Mouse (Mus musculus): ENCODE data around the gene Dcaf1. TPM values are rescaled to one million over a fixed set of nuclear protein-coding genes. Genes with fewer than 3 reads are reported as not detected.

Dcaf1 gene
- polyA plus RNA-seq, 1 experiment, result 17.1 TPM

DNA sequence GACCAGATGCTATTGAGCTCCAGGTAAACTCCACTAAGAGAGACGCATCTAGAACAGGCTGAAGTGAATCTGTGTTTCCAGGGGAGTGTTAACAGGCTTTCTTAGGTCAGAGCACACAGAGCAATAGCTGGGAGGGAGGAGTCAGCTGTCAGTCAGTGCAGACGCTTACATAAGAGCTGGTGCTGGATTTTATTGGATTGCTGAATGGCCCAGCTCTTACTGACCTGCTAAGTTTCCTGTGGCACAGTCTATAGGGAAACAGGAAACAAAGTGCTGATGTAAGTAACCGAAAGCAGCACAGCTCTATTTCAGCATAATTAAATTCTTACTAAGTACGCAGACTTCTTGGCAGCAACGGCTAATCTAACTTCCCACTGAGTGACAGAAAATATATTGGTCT, 87.0 kb downstream of the Dcaf1 start:
- TF ChIP-seq MYOG (IDR thresholded peaks at IDR 0.05; ENCODE audit: control insufficient read depth, extremely low read depth, insufficient read length) (no peak), USF1 (IDR thresholded peaks at IDR 0.05; ENCODE audit: low read depth) (no peak), FOSL1 (IDR thresholded peaks at IDR 0.05; ENCODE audit: insufficient read depth, low read length, poor library complexity, severe bottlenecking) (no peak), CTCF (IDR thresholded peaks at IDR 0.05; ENCODE audit: control insufficient read depth, insufficient read depth, insufficient read length) (no peak), CEBPB (IDR thresholded peaks at IDR 0.05; ENCODE audit: low read depth) (no peak), MYOD1 (IDR thresholded peaks at IDR 0.05; ENCODE audit: control insufficient read depth, insufficient read length, low read depth) (no peak)
- no peaks in the 10 kb centered on the region for H3K36me3 ChIP-seq (ENCODE audit: control insufficient read depth, insufficient read depth)
- H3K4me3 ChIP-seq (ENCODE audit: insufficient read depth, poor library complexity, severe bottlenecking), result no peak overlapping the region
- H3ac ChIP-seq (ENCODE audit: control insufficient read depth, insufficient read length, low read depth), result no peak overlapping the region
- H3K79me2 ChIP-seq (ENCODE audit: control insufficient read depth, insufficient read depth), result no peaks in the 10 kb centered on the region
- H3K79me3 ChIP-seq (ENCODE audit: low read depth), result no peaks in the 10 kb centered on the region
- H3K27me3 ChIP-seq (ENCODE audit: control insufficient read depth, insufficient read depth, insufficient read length), result peaks cover 7% of the 10 kb centered on the region

DNA sequence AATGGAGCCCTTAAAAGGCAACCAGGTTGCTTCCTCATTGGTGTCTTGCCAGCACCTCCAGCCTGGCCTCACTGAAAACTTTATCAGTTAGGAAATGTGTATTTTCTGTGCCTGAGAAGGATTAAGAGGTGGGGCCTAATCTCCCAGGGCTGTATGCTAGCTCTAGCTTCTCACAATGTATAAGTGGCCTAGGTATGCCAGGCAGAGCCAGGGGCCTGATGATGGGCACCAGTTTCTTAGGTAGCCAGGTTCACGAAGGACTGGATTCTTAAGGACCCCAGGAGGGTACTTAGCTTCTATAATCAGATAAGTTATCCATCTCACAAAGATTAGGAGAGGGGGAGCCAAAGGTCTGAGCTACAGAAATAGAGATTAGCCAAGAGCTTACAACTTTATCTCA, 90.0 kb downstream of the Dcaf1 start:
- TF ChIP-seq CTCF (IDR thresholded peaks at IDR 0.05; ENCODE audit: control insufficient read depth, insufficient read depth, insufficient read length) (no peak), FOSL1 (IDR thresholded peaks at IDR 0.05; ENCODE audit: insufficient read depth, low read length, poor library complexity, severe bottlenecking) (no peak), CEBPB (IDR thresholded peaks at IDR 0.05; ENCODE audit: low read depth) (no peak), MAX (IDR thresholded peaks at IDR 0.05) (no peak), MYOG (IDR thresholded peaks at IDR 0.05; ENCODE audit: control insufficient read depth, extremely low read depth, insufficient read length) (no peak)
- Histone ChIP-seq H3K36me3 (ENCODE audit: control insufficient read depth, insufficient read depth) (no peaks in the 10 kb centered on the region), H3K79me2 (ENCODE audit: control insufficient read depth, insufficient read depth) (no peaks in the 10 kb centered on the region), H3K4me3 (ENCODE audit: insufficient read depth, poor library complexity, severe bottlenecking) (no peak overlapping the region), H3K27me3 (ENCODE audit: control insufficient read depth, insufficient read depth, insufficient read length) (peaks cover 14% of the 10 kb centered on the region), H3ac (ENCODE audit: control insufficient read depth, insufficient read length, low read depth) (no peak overlapping the region), H3K79me3 (ENCODE audit: low read depth) (no peaks in the 10 kb centered on the region)

DNA sequence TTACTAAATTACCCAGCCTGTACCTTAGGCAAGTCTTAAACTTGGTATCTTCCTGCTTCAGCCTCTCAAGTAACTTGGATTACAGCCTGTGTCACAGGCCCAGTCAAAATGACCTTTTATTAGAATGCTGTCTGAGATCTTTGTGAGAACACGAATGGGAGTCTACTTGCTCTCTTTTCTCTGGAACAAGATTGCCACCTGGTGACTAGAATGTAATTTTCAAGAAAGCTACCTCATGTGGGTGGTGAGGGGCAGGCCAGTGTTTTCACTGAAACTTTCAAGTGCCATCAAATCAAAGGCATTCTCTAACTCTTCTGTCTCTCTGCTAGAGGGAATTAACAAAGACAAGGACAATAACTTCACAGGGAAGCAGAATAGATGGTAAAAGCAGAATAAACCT, 92.1 kb downstream of the Dcaf1 start:
- Histone ChIP-seq H3K79me2 (ENCODE audit: control insufficient read depth, insufficient read depth) (no peaks in the 10 kb centered on the region), H3K4me3 (ENCODE audit: insufficient read depth, poor library complexity, severe bottlenecking) (no peak overlapping the region), H3K36me3 (ENCODE audit: control insufficient read depth, insufficient read depth) (no peaks in the 10 kb centered on the region), H3K27me3 (ENCODE audit: control insufficient read depth, insufficient read depth, insufficient read length) (peaks cover 14% of the 10 kb centered on the region), H3K79me3 (ENCODE audit: low read depth) (no peaks in the 10 kb centered on the region), H3ac (ENCODE audit: control insufficient read depth, insufficient read length, low read depth) (no peak overlapping the region)
- no peak for TF ChIP-seq USF1 (IDR thresholded peaks at IDR 0.05; ENCODE audit: low read depth)
- TF ChIP-seq CTCF (IDR thresholded peaks at IDR 0.05; ENCODE audit: control insufficient read depth, insufficient read depth, insufficient read length), result no peak
- no peak for TF ChIP-seq MAX (IDR thresholded peaks at IDR 0.05)

DNA sequence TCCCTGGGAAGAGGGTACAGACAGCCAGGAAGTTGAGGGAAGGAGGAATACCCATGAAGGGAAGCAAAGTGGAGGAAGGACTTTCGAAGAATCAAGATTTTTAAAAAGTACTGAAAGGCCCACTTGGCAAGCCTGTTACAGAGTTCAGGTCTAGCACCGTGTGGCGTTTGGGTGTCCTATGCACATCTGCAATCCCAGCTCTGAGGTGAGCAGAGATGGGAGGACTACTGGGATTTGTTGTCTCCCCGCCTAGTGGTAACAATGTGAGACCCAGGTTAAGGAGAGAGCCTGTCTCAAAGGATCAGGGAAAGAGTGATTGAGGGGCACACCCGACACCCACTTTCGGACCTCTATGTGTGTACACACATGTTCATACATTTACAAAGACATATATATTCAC, 93.2 kb downstream of the Dcaf1 start:
- peaks cover 14% of the 10 kb centered on the region for H3K27me3 ChIP-seq (ENCODE audit: control insufficient read depth, insufficient read depth, insufficient read length)
- no peaks in the 10 kb centered on the region for H3K79me2 ChIP-seq (ENCODE audit: control insufficient read depth, insufficient read depth)
- no peak overlapping the region for H3ac ChIP-seq (ENCODE audit: control insufficient read depth, insufficient read length, low read depth)
- TF ChIP-seq FOSL1 (IDR thresholded peaks at IDR 0.05; ENCODE audit: insufficient read depth, low read length, poor library complexity, severe bottlenecking), result no peak
- no peak for TF ChIP-seq MYOG (IDR thresholded peaks at IDR 0.05; ENCODE audit: control insufficient read depth, extremely low read depth, insufficient read length)
- no peak for TF ChIP-seq CTCF (IDR thresholded peaks at IDR 0.05; ENCODE audit: control insufficient read depth, insufficient read depth, insufficient read length)
- no peak for TF ChIP-seq MYOD1 (IDR thresholded peaks at IDR 0.05; ENCODE audit: control insufficient read depth, insufficient read length, low read depth)
- TF ChIP-seq MAX (IDR thresholded peaks at IDR 0.05), result no peak
- no peak for TF ChIP-seq CEBPB (IDR thresholded peaks at IDR 0.05; ENCODE audit: low read depth)
- no peak for TF ChIP-seq USF1 (IDR thresholded peaks at IDR 0.05; ENCODE audit: low read depth)
- H3K79me3 ChIP-seq (ENCODE audit: low read depth), result no peaks in the 10 kb centered on the region
- H3K36me3 ChIP-seq (ENCODE audit: control insufficient read depth, insufficient read depth), result no peaks in the 10 kb centered on the region
- H3K4me3 ChIP-seq (ENCODE audit: insufficient read depth, poor library complexity, severe bottlenecking), result no peak overlapping the region

Other genes with a start within 250 kb of the Dcaf1 start
- gene Iqcf6, start 195.3 kb upstream of the Dcaf1 start, polyA plus RNA-seq (2012; fragmentation: generic; extraction: Trizol), result not detected
- gene Grm2, start 165.8 kb upstream of the Dcaf1 start, polyA plus RNA-seq (2012; fragmentation: generic; extraction: Trizol), result not detected
- 79.0 TPM for gene Tex264, start 135.9 kb upstream of the Dcaf1 start, polyA plus RNA-seq (2012; fragmentation: generic; extraction: Trizol)
- gene Rad54l2, start 32.7 kb upstream of the Dcaf1 start, polyA plus RNA-seq (2012; fragmentation: generic; extraction: Trizol), result 8.0 TPM
- 21.0 TPM for gene Rbm15b, start 65.6 kb downstream of the Dcaf1 start, polyA plus RNA-seq (2012; fragmentation: generic; extraction: Trizol)
- gene Manf, start 70.1 kb downstream of the Dcaf1 start, polyA plus RNA-seq (2012; fragmentation: generic; extraction: Trizol), result 516 TPM